Mouse (Mus musculus): ENCODE results near the gene Ggt1. TPM values are rescaled to one million over a fixed set of nuclear protein-coding genes. Genes with fewer than 3 reads are reported as not detected.

The Ggt1 gene
- polyA plus RNA-seq, 1 experiment from 2014 or later = 4.9 TPM

- DNase-seq (ENCODE audit: low spot score) (no peak), ATAC-seq (replicated peaks; ENCODE audit: low FRiP score) (no peak)
- H3K27ac ChIP-seq (ENCODE audit: low read depth, low read length) = no peak overlapping the region
- no peak overlapping the region for H3K4me2 ChIP-seq
- H3K4me1 ChIP-seq (replicated peaks; ENCODE audit: control insufficient read depth, insufficient read depth, low read length) = no peaks in the 10 kb centered on the region
- H3K9me3 ChIP-seq (ENCODE audit: control insufficient read depth, low read length) = no peaks in the 10 kb centered on the region
- 86% methylated on average over 2 of the region's 2 CpGs for WGBS
- H3K27me3 ChIP-seq (replicated peaks; ENCODE audit: control insufficient read depth, insufficient read depth, low read length) = no peaks in the 10 kb centered on the region
- H3K9ac ChIP-seq (ENCODE audit: low read depth, low read length) = no peak overlapping the region
- H3K36me3 ChIP-seq (ENCODE audit: control insufficient read depth, insufficient read depth, low read length) = peaks cover 38% of the 10 kb centered on the region
- no peak overlapping the region for H3K4me3 ChIP-seq (ENCODE audit: low read depth, low read length)
These were observed 26.0 kb upstream of the Ggt1 start for GRCm38 (mm10) chr10:75535423-75535822.

- Histone ChIP-seq H3K27me3 (replicated peaks; ENCODE audit: control insufficient read depth, insufficient read depth, low read length) (no peaks in the 10 kb centered on the region), H3K4me2 (no peak overlapping the region), H3K4me3 (ENCODE audit: low read depth, low read length) (no peak overlapping the region), H3K9me3 (ENCODE audit: control insufficient read depth, low read length) (no peaks in the 10 kb centered on the region), H3K4me1 (replicated peaks; ENCODE audit: control insufficient read depth, insufficient read depth, low read length) (no peaks in the 10 kb centered on the region), H3K9ac (ENCODE audit: low read depth, low read length) (no peak overlapping the region), H3K27ac (ENCODE audit: low read depth, low read length) (no peak overlapping the region), H3K36me3 (ENCODE audit: control insufficient read depth, insufficient read depth, low read length) (peaks cover 38% of the 10 kb centered on the region)
- DNase-seq (ENCODE audit: low spot score) (no peak), ATAC-seq (replicated peaks; ENCODE audit: low FRiP score) (no peak)
- WGBS = 87% methylated on average over 5 of the region's 5 CpGs
These were observed 25.3 kb upstream of the Ggt1 start for GRCm38 (mm10) chr10:75536123-75536522.

GRCm38 (mm10) chr10:75547901-75548300, 13.5 kb upstream of the Ggt1 start:
- 65% methylated on average over 7 of the region's 7 CpGs for WGBS
- H3K9ac ChIP-seq (ENCODE audit: low read depth, low read length) = no peak overlapping the region
- no peak for ATAC-seq (replicated peaks; ENCODE audit: low FRiP score)
- no peak for DNase-seq (ENCODE audit: low spot score)
- H3K27me3 ChIP-seq (replicated peaks; ENCODE audit: control insufficient read depth, insufficient read depth, low read length) = no peaks in the 10 kb centered on the region
- H3K36me3 ChIP-seq (ENCODE audit: control insufficient read depth, insufficient read depth, low read length) = no peaks in the 10 kb centered on the region
- H3K4me1 ChIP-seq (replicated peaks; ENCODE audit: control insufficient read depth, insufficient read depth, low read length) = no peaks in the 10 kb centered on the region
- no peaks in the 10 kb centered on the region for H3K9me3 ChIP-seq (ENCODE audit: control insufficient read depth, low read length)
- H3K4me2 ChIP-seq = no peak overlapping the region
- no peak overlapping the region for H3K27ac ChIP-seq (ENCODE audit: low read depth, low read length)
- H3K4me3 ChIP-seq (ENCODE audit: low read depth, low read length) = no peak overlapping the region

DNA sequence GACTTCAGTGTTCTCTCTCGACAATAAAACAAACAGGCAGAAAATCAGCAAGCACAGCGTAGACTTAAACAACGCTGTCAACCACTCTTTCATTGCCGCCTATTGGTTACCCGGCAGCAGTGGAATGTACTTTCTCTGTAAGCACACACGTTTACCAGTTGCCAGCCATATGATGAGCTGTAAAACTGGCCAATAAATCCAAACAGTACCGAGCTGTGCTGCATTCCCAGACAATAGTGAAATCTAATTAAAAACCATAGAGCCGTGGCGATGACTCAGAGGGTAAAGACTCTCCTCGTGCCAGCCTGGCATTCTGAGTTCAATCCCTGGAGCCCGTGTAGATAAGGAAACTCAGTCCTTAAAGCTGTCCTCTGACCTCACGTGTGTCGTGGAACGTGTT, 12.9 kb upstream of the Ggt1 start:
- no peak for DNase-seq (ENCODE audit: low spot score)
- Histone ChIP-seq H3K27ac (ENCODE audit: low read depth, low read length) (no peak overlapping the region), H3K27me3 (replicated peaks; ENCODE audit: control insufficient read depth, insufficient read depth, low read length) (no peaks in the 10 kb centered on the region), H3K4me1 (replicated peaks; ENCODE audit: control insufficient read depth, insufficient read depth, low read length) (no peaks in the 10 kb centered on the region), H3K4me3 (ENCODE audit: low read depth, low read length) (no peak overlapping the region), H3K4me2 (no peak overlapping the region), H3K9me3 (ENCODE audit: control insufficient read depth, low read length) (no peaks in the 10 kb centered on the region), H3K36me3 (ENCODE audit: control insufficient read depth, insufficient read depth, low read length) (no peaks in the 10 kb centered on the region), H3K9ac (ENCODE audit: low read depth, low read length) (no peak overlapping the region)
- ATAC-seq (replicated peaks; ENCODE audit: low FRiP score) = no peak
- 68% methylated on average over 14 of the region's 14 CpGs for WGBS

DNA sequence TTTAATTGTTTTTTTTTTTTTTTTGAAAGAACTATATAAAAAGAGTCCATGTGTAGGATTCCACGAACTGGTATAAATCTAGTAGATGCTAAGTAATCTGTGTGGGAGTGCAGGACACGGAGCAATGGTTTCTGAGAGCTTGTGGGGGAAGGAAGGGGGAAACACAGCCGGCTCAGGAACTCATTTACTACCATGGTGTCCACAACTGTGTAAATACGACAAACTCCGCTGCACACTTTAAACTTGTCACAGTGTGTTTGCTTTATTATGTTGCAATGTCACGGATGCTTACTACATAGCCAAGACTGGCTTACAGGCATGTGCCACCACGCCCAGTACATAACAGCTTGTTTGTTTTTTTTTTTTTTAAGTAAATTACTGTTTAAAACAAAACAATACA, 11.5 kb upstream of the Ggt1 start:
- WGBS = 70% methylated on average over 7 of the region's 7 CpGs
- H3K4me2 ChIP-seq = no peak overlapping the region
- H3K9ac ChIP-seq (ENCODE audit: low read depth, low read length) = no peak overlapping the region
- ATAC-seq (replicated peaks; ENCODE audit: low FRiP score) = no peak
- H3K4me3 ChIP-seq (ENCODE audit: low read depth, low read length) = no peak overlapping the region
- no peak overlapping the region for H3K27ac ChIP-seq (ENCODE audit: low read depth, low read length)
- no peaks in the 10 kb centered on the region for H3K27me3 ChIP-seq (replicated peaks; ENCODE audit: control insufficient read depth, insufficient read depth, low read length)
- H3K9me3 ChIP-seq (ENCODE audit: control insufficient read depth, low read length) = no peaks in the 10 kb centered on the region
- H3K36me3 ChIP-seq (ENCODE audit: control insufficient read depth, insufficient read depth, low read length) = no peaks in the 10 kb centered on the region
- no peaks in the 10 kb centered on the region for H3K4me1 ChIP-seq (replicated peaks; ENCODE audit: control insufficient read depth, insufficient read depth, low read length)
- DNase-seq (ENCODE audit: low spot score) = no peak

GRCm38 (mm10) chr10:75551175-75551574, 10.2 kb upstream of the Ggt1 start:
- H3K27ac ChIP-seq (ENCODE audit: low read depth, low read length) = no peak overlapping the region
- H3K4me3 ChIP-seq (ENCODE audit: low read depth, low read length) = no peak overlapping the region
- no peak overlapping the region for H3K9ac ChIP-seq (ENCODE audit: low read depth, low read length)
- no peak for DNase-seq (ENCODE audit: low spot score)
- no peak for ATAC-seq (replicated peaks; ENCODE audit: low FRiP score)
- H3K4me1 ChIP-seq (replicated peaks; ENCODE audit: control insufficient read depth, insufficient read depth, low read length) = no peaks in the 10 kb centered on the region
- 27% methylated on average over 12 of the region's 12 CpGs for WGBS
- no peak overlapping the region; the same call in 1 of the 2 replicates for H3K4me2 ChIP-seq
- H3K36me3 ChIP-seq (ENCODE audit: control insufficient read depth, insufficient read depth, low read length) = no peaks in the 10 kb centered on the region
- H3K9me3 ChIP-seq (ENCODE audit: control insufficient read depth, low read length) = no peaks in the 10 kb centered on the region
- H3K27me3 ChIP-seq (replicated peaks; ENCODE audit: control insufficient read depth, insufficient read depth, low read length) = no peaks in the 10 kb centered on the region

GRCm38 (mm10) chr10:75552106-75552505, 9.3 kb upstream of the Ggt1 start:
- Histone ChIP-seq H3K4me2 (no peak overlapping the region), H3K27ac (ENCODE audit: low read depth, low read length) (no peak overlapping the region), H3K27me3 (replicated peaks; ENCODE audit: control insufficient read depth, insufficient read depth, low read length) (no peaks in the 10 kb centered on the region; the same call in 1 of the 2 replicates), H3K4me1 (replicated peaks; ENCODE audit: control insufficient read depth, insufficient read depth, low read length) (no peaks in the 10 kb centered on the region), H3K9me3 (ENCODE audit: control insufficient read depth, low read length) (no peaks in the 10 kb centered on the region), H3K36me3 (ENCODE audit: control insufficient read depth, insufficient read depth, low read length) (no peaks in the 10 kb centered on the region), H3K9ac (ENCODE audit: low read depth, low read length) (no peak overlapping the region), H3K4me3 (ENCODE audit: low read depth, low read length) (no peak overlapping the region)
- 65% methylated on average over 2 of the region's 2 CpGs for WGBS
- DNase-seq (ENCODE audit: low spot score) (no peak), ATAC-seq (replicated peaks; ENCODE audit: low FRiP score) (no peak)

DNA sequence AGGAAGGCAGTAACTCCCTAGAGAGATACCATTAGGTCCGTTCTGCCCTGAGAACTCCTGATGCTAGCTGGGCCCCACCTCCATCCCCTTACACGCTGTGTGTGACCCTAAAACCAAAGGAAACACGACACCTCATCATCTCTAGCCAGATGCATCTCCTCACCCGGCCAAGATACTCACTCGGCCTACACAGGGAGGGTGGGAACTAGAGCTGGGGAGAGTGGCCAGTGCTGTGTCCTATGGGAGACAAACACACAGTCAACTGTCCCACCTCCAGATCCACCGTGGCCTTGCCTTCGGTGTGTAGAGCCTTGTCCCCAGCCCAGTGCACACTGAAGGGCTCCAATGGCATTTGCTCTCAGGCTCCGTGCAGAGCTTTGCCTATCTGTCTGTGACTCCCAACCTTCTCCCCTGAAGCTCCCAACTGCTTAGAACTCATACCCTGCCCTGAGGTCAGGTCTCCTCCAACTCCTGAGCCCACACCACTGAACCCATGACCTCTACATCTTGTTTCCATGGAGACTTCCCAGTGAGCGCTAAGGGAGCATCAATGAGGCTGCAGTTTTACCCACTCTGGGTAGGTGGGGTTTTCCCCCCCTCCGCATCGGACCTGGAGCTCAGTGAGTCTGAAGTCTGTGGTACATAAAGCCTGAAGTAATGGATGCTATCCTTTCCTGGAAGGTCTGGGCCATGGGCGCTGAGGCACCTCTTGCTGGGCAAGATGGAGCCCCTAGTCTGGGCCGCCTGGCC, 8.5 kb upstream of the Ggt1 start:
- WGBS = 69% methylated on average over 13 of the region's 13 CpGs
- DNase-seq (ENCODE audit: low spot score) (no peak), ATAC-seq (replicated peaks; ENCODE audit: low FRiP score) (no peak)

GRCm38 (mm10) chr10:75554090-75554489, 7.3 kb upstream of the Ggt1 start:
- Histone ChIP-seq H3K36me3 (ENCODE audit: control insufficient read depth, insufficient read depth, low read length) (no peaks in the 10 kb centered on the region), H3K9me3 (ENCODE audit: control insufficient read depth, low read length) (no peaks in the 10 kb centered on the region), H3K4me3 (ENCODE audit: low read depth, low read length) (no peak overlapping the region), H3K27ac (ENCODE audit: low read depth, low read length) (no peak overlapping the region), H3K9ac (ENCODE audit: low read depth, low read length) (no peak overlapping the region), H3K27me3 (replicated peaks; ENCODE audit: control insufficient read depth, insufficient read depth, low read length) (peaks cover 13% of the 10 kb centered on the region), H3K4me1 (replicated peaks; ENCODE audit: control insufficient read depth, insufficient read depth, low read length) (peaks cover 1% of the 10 kb centered on the region; the same call in 1 of the 2 replicates), H3K4me2 (no peak overlapping the region)
- DNase-seq (ENCODE audit: low spot score) = no peak
- no peak for ATAC-seq (replicated peaks; ENCODE audit: low FRiP score)
- 76% methylated on average over 8 of the region's 8 CpGs for WGBS

More for the DNA sequence above, 8.5 kb upstream of the Ggt1 start:
- H3K27ac ChIP-seq (ENCODE audit: low read depth, low read length) = no peak overlapping the region
- no peaks in the 10 kb centered on the region for H3K36me3 ChIP-seq (ENCODE audit: control insufficient read depth, insufficient read depth, low read length)
- H3K9ac ChIP-seq (ENCODE audit: low read depth, low read length) = no peak overlapping the region
- no peaks in the 10 kb centered on the region for H3K4me1 ChIP-seq (replicated peaks; ENCODE audit: control insufficient read depth, insufficient read depth, low read length)
- H3K9me3 ChIP-seq (ENCODE audit: control insufficient read depth, low read length) = no peaks in the 10 kb centered on the region
- peaks cover 1% of the 10 kb centered on the region for H3K27me3 ChIP-seq (replicated peaks; ENCODE audit: control insufficient read depth, insufficient read depth, low read length)
- H3K4me3 ChIP-seq (ENCODE audit: low read depth, low read length) = no peak overlapping the region
- H3K4me2 ChIP-seq = no peak overlapping the region

All from liver, embryonic 11.5 days (tissue).